Mouse (Mus musculus) left cerebral cortex, postnatal 25 days (tissue): ENCODE data around the gene Chd5. TPM values are rescaled to one million over a fixed set of nuclear protein-coding genes. Genes with fewer than 3 reads are reported as not detected.

Source experiments
- DNase-seq, 2 experiments: peaks; one replicate each; pipeline ENCODE4 v3.0.0; 2022; ENCODE audit warnings: low spot score in 2 of 2, mixed read lengths in 1 of 2
- intact Hi-C: fragments of 180-260 bp; cut with DNase I; formaldehyde crosslinking; loops from one replicate; pipeline ENCODE4 v1.15.1; 2025
- total RNA-seq, 2 experiments: library from RNA; stranded (reverse); gene quantifications; 2 replicates each; pipeline ENCODE4 v1.2.3; 2021

Chd5 gene
- total RNA-seq, 2 experiments from 2014 or later, result 180 to 181 TPM

DNA sequence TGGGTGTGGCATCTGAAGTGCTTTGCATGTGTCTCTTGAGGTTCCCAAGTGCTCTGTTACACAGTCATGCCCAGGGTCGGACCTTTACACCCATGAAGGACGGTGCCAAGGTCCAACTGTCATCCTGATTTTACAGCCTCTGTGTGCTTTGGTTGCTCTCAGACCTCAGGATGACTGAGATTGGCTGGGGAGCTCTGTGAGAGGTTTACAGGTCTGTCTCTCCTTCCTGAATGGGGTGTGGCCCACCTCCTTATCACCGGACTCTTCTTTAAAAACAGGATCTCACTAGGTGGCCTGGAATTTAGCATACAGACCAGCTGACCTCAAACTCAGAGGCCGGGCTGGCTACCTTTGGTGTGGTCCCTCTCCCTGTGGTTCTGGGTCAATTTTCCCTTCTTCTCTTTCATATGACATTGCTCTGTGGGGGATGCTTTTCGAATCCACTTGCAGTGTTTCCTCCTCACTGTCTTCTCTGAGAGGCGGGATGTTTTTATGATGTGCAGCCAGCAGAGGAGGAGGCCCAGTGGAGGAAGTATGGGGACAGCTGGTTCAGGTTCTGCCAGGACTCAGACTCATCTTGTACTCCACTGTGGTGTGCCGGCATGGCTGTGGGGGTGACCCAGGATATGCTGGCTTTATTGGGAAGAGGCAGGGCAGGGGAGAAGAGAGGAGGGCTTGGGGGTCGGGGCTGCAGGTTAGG, 12.4 kb downstream of the Chd5 start:
- peak; percentile 22 to 83 for DNase-seq
- intact Hi-C loops, result no loop called here

DNA sequence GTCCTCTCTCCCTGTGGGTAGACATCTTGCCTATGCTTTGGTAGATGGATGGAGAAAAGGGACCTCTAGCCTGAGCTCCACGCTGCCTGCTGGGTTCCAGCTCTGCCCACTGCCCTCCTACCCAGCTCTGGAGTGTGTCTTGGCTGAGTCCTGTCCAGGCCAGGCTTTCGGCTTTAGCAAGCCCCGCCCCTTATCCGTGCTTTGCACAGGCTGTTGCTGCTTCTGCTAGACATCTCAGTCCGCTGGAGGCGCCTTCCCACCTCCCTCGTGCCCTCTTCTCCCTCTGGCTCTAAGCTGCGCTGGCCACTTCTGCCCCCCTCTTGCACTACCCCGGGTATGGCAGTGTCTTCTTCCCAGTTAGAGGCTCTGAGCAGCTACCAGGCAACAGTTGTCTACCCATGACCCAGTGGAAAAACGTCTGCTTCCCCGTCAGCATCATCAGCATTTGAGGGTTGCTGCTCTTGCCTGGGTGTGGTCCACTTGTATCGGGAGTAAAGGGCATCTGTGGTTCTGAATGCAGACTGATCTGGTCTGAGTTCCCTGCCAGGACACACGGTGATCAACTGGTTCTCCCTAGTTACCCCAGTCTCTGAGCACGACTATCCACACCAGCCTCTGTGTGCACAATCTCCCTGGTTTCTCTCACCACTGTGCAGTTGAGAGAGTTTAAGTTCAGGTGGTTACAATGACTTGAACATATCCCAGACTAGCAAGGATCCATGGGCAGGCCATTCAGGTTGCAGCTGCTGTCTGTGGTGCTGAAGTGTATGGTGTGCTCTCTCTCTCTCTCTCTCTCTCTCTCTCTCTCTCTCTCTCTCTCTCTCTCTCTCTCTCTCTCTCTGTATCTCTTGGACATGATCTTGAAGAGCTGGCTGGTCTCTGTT, 13.2 kb downstream of the Chd5 start:
- intact Hi-C loops, result no loop called here

DNA sequence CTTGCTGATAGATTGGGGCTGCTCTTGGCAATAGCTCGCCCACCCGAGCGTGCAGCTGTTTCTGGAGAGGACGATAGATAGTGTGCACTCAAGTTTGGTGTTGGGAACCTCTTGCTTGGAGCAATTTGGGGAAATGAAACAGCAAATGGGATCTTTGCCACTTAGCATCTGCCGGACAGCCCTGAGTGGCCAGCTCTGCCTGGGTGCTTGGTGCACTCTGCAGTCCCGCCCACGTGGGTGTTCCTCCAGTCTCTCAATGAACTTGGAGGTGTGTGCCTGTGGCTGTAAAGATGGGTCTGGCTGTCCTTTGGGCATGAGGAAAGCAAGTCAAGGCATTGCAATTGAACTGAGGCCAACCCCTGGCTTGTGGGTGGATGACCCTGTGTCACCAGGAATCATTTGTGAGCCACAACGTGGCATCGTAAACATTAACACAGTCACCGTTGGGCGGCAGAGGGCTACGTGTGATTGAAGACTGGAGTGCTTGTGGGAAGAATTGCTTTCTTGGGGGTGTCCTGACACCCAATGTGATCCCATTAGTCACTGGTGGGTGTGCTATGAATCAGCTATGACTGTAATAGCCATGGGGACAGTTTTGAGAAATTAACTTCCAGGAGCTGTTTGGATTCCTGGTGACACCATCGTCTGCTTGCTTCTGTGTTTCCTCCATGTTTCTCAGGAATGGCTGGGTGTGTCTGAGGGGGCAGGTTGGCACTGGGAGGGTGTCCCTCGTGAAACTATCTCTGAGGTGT, 15.6 kb downstream of the Chd5 start:
- intact Hi-C loops, result no loop called here
- no peak for DNase-seq

More for the DNA sequence above, 13.2 kb downstream of the Chd5 start:
- DNase-seq, result peak in 1 of 2 experiments; percentile 60

DNA sequence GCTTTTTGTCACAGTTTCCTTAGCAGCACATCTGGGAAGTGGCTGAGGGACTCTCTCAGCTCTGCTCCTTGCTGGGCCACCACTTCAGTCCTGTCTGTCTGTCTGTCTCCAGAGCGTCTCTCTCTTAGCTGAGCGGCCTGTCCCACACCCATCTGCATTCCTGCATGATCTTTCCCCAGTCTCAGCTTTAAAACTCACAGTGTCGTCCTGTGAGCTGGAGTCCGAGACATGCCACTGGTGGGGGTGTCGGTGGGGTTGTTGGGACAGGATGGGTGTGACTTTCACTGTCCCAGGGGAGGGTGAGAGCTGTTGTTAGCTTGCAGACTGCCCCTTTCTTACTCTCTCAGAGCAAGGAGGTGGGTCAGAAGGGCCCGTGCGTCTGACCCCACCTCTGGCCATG, 17.2 kb downstream of the Chd5 start:
- no peak for DNase-seq
- intact Hi-C loops, result no loop called here

DNA sequence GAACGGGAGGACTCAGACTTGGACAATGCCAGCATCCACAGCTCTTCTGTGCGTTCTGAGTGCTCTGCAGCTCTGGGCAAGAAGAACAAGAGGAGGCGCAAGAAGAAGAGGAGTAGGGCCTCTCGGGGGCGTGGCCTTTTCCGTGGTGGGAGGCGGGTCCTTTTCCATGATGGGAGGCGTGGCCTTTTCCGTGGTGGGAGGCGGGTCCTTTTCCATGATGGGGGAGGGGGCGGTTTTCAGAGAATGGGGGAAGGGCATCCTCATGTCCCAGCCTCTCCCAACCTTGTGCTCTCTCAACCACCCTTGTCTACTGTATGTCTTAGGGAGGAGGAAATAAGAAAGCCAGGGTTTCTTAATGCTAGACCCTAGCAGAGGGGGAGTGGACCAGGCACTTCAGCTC, 21.2 kb downstream of the Chd5 start:
- intact Hi-C loops, result no loop called here
- no peak for DNase-seq

DNA sequence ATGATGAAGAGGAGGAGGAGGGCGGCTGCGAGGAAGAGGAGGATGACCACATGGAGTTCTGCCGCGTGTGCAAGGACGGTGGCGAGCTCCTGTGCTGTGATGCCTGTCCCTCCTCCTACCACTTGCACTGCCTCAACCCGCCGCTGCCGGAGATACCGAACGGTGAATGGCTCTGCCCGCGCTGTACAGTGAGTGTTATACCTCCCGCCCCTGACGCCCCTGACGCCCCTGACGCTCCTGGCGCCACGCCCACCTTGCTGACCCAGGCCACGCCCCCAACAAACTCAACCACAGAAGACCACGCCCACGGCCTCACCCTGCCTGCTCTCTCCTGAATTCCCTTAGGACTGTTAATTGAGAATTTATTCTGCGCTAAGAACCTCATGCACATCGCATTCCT, 22.4 kb downstream of the Chd5 start:
- DNase-seq, result no peak
- intact Hi-C loops, result no loop called here

DNA sequence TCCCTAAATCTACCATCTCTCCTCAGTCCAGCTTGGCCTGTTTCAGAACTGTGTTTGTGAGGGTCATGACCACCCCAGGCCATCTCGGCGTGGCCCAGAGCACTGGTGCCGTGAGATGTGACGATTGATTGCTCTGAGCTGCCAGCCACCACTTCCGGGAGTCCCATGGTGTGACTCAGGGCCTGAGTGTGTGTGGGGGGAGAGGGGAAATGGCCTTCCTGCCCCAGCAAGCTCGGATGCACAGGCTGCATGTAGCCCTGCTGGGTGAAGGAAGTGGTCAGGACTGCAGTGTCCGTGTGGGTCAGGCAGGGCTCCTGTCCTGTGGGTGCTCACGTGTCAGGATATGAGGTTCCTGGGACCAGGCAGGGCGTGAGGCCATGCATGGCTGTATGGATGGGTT, 23.7 kb downstream of the Chd5 start:
- intact Hi-C loops, result no loop called here
- no peak for DNase-seq

DNA sequence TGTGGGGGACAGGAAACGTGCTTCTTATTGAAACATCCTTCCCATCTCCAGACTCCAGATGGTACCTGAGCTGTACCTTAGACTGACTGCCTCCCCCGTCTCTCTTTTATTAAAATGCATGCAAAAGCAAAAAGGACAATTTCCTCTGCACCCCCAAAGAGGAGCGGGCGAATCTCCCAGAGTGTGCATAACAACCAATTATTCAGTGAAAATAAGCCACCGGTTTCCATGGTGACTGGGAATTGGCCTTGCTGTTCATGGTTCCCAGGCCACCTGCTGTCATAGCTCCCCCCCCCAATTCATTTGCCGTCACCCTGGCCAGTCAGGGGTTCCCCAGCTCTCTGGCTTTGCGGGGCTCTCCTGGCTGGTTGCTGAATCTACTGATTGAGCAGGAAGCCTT, 26.8 kb downstream of the Chd5 start:
- intact Hi-C loops, result no loop called here
- DNase-seq, result no peak

DNA sequence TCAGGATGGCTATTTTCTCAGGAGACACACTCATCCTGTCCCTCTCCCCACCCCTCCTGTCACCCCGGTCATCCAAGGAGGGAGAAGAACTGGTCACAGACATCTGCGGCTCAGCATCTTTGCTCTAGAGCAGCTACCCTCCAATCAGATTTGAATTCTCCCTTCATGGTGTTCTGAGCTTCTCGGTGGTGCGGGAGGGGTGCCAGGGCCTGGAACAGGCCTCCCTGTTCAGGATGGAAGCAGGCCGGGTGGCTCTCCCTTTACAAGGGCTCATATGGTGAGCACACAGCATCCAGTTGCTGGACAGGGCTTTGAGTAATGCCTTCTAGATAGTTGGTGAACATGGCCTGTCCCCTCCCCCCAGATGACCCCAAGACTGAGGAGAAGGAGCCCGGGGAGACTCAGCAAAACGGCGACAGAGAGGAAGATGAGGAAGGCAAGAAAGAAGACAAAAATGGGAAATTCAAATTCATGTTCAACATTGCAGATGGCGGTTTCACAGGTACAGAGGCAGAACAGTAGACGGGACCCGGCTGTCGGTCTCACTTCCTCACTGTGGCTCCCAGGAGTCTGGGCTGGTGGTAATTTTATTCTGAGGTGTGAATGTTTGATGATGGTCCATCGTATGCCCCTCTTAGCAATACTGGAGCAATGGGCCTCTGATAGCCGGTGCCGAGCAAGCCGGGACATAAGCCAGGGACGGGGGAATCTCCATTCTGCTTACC, 44.2 kb downstream of the Chd5 start:
- no peak for DNase-seq
- intact Hi-C loops, result no loop called here

DNA sequence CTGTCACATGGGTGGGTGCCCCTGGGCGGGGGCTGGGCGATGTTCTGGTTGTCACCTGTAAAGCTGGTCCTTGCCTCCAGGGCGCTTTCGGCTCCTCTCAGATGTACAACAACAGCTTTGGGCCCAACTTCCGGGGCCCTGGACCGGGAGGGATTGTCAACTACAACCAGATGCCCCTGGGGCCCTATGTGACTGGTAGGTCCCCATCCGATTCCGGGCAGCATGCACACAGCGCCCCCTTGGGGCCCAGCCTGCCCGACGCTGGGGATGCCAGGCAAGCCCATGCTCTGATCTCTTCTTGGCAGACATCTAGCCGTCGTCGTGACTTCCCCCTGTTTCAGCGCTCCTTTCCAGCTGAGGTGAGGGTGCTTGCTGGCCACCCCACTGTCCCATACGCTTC, 47.2 kb downstream of the Chd5 start:
- DNase-seq, result peak; percentile 38 to 39
- intact Hi-C loops, result no loop called here

DNA sequence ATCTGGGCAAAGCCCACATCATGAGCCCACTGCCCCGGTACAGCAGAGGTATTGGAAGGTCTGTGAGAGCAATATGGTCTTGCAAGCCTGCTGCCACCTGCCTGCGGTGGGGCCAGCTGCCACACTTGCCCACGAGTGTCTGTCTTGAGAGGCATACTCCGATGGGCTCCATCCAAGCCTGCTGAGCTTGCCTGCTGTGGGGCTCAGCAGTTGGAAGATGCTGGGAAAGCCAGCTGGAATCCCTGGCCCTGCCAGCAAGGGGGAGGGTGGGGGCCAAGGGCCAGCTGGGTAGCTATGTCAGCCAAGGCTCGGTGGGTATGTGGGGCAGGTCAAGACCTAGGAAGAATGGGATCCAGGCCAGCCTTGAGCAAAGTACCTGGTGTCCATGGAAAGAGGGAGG, 53.7 kb downstream of the Chd5 start:
- intact Hi-C loops, result no loop called here
- DNase-seq, result peak in 1 of 2 experiments; percentile 79

DNA sequence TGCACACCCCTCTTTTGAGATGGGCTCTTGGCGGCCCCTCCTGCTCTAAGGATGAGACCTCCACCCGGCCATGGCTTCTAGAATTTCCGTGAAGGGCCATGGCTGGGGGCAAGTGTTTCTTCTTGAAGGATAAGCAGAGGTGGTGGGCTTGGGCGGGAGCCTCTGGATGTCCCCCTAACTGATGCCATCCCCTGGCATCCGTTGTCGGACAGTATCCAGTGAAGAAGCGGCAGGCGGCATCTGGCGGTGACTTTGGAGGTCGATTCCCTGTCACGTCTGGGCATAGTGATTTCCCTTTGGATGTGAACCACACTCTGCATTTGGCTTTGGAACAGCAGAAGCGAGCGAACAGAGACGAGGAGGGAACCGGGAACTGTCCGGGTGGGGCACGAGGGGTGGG, 54.2 kb downstream of the Chd5 start:
- intact Hi-C loops, result no loop called here
- DNase-seq, result no peak

DNA sequence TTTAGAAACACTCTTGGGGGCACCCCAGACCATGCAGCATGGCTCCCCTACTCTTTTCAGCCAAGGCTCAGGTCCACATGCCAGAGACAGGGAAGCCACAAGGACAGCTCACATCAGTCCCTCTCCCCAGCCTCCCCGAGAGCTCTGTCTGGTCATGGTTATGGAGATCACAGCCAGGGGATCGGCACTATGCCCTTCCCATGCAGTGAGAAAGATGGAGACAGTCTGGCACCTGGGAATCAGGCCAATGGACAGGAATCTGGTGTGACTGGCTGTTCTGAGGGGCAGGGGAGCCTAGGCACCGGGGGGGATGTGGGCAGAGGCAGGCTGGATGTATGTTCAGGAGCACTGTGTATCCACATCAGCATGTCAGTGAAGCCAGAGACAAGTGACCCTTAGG, 60.5 kb downstream of the Chd5 start:
- DNase-seq, result no peak
- intact Hi-C loops, result no loop called here

DNA sequence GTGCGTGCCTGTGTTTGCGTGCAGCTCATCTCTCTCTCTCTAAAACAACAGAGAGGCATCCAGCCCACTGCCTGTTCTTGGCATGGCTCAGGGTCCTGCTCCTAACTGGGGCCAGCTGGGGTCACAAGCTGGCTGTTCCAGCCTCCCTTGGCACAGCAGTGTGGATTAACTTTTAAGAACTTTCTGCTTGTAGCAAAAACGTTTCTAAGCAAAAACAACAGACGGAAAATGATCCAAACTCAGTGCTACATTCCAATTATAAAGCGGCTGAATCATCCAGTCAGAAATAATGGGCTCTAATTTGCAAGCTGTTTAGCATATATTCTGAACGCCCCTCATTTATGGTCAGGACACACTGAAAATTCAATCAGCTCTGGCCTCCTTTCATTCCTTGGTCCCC, 66.7 kb downstream of the Chd5 start:
- intact Hi-C loops, result no loop called here
- peak in 1 of 2 experiments; percentile 81 for DNase-seq

DNA sequence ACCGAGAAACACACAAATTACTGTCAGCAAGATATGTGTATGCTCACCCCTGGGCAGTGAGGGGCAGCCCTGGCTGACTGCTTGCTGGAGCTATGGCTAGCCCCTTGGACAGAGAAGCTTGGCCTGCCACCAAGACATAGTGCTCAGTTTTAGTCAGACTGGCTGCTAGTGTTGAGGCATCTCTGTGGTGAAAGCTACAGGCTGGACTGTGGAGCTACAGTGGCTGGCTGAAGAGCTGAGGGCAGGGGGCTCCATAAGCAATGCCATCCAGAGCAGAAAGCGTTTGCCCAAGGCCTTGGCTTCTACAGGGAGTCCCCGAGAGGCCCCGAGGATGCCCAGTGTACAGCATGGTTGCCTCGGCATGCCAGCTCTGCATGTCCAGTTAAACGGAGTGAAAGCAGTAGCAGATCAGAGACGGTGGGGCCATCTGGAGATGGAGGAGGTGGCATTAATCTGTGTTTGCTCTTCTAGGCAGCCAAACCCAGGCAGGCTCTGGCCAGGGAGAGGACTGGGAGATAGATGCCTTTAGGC, 67.3 kb downstream of the Chd5 start:
- intact Hi-C loops, result no loop called here
- peak in 1 of 2 experiments; percentile 65 for DNase-seq

DNA sequence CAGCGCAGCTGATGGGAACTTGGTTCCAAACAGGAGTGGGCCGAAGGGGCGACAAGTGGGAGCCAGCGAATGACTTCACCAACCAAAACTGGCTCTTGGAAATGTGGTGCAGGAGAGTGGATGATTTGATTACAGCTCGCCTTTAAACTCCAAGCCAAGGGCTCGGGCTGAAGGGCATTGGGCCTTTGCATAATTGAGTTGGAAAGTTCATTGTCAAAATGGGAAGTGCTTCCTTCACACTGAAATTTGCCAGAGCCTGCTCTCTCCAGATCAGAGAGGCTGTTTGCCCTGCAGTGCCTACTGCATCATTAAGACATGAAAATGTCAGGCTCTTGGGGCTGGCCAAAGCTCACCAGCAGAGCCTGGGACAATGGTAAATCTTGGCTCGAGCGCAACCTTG, 68.1 kb downstream of the Chd5 start:
- peak in 1 of 2 experiments; percentile 35 for DNase-seq
- intact Hi-C loops, result no loop called here

DNA sequence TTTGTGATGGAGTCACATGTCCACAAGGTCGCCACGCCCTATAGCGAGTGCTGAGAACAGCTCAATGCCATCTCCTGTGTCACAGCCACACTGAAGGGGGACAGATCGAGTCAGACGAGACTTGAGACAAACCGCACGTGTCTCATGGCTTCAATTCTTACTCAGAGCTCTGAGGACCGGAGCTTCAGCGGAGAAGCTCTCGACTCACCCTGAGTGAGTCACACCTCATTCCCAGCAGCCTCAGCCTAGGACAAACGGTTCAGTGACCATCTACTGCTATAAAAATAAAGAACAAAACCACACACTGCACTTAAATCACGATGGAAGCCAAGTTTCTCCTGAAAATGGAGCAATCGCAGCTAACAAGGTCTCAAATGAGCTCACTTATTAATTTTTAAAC, 72.5 kb downstream of the Chd5 start:
- peak in 1 of 2 experiments; percentile 55 for DNase-seq
- intact Hi-C loops, result no loop called here

DNA sequence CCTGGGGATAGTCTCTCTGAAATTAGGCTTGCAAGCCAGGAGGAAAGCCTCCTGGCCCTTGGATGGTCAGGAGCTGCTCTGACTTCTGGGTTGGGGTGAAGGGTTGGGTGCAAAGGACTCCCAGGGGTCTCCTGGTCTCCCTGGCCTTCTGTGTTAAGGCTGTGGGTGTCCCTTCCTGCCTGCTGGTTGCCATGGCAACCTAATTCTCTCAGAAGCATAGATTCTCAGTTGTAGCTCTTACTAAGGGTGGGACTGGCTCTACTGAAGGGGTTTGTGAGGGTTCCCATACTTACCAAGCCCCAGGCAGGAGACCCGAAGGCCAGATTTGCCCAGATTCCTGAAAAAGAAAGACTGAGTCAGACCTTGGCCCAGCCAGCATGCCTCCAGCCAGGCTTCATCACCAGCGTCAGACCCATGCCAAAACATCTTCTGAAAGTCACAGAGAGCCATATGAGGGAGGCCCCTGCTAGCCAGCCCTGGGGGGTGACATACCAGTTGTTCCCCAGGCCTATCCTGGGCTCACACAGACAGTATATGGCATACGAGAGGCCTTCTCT, 74.2 kb downstream of the Chd5 start:
- no peak for DNase-seq
- intact Hi-C loops, result no loop called here
